Mouse (Mus musculus) central nervous system, embryonic 11.5 days (tissue): ENCODE data around the gene Tsnaxip1. TPM values are rescaled to one million over a fixed set of nuclear protein-coding genes. Genes with fewer than 3 reads are reported as not detected.

Experiments used
- polyA plus RNA-seq: library from polyadenylated mRNA; depleted of rRNA; stranded (reverse); fragments of >200 nt; gene quantifications from 2 replicates; pipeline ENCODE4 v1.2.3, GENCODE M21; 2012; rRNA removed

Gene Tsnaxip1
- 0.14 and 0.55 TPM in 2 replicates for polyA plus RNA-seq

DNA sequence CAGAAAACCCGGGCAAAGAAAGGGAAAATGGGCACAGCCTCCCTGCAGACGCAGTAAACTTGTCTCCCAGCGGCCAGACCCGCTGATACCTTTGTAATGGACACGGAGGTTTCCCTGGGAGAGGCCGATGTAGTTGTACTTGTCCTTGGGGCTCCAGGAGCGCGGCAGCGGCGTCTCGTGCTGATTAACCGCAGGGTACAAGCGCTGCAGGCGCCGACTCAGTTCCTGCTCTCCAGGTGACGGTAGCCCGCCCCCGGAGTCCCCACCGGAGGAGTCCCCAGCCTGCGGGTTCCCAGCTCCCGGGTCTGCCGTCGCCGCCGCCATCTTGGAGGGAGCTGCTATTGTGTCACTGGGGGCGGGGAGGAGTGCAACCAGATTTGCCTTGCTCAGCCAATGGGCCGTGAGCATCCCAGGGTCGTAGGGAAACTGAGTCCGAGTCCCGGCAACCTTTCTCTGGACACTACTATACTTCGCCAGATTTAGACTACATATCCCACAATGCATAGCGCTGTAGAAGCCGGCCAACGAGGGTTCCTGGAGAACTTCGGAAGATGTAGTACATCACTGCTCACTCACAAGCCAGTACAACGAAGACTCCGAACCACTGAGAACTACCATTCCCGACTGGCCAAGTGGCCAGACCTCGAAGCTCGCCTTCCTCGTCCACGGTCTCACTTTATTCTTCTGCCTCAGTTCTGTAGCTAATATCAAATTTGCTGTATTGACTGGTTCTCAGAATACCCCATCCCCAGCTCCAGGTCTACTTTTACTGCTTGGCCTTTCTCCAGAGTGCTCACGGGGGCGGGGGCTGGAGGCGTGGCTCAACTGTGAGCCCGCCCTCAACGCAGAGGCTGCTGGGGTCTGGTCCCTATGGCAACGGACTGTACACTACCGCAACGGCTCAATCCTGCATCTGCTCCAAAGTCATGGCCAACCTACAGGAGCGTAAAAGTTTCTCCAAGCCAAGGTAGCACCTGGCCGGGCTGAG, at the start of gene Tsnaxip1, which contains the start of gene Ranbp10:
Gene Tsnaxip1 (plus strand): TSS at position 871 of the 988 bp plus-strand sequence.
Gene Ranbp10 (minus strand): TSS at position 490 of the 988 bp plus-strand sequence.

DNA sequence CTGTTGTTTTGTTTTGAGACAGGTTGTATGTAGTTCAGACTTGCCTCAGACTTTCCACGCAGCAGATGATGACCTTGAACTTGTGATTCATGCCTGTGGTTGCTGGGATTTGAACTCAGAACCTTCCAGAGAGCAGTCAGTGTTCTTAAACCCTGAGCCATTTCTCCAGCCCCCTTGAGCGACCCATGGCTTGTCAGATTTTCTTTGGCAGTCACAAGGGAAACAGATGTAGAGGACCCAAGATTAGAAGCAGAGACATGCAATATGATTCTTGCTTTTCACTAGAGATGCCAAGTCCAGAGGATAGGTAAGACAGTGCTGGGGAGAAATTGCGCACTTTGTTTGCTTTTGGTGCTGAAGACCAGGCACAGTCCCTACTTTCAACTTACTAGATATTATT, 25.6 kb downstream of the Tsnaxip1 start, which contains the start of gene Cenpt:
Gene Cenpt (minus strand): TSS at position 101 of the 400 bp plus-strand sequence.

DNA sequence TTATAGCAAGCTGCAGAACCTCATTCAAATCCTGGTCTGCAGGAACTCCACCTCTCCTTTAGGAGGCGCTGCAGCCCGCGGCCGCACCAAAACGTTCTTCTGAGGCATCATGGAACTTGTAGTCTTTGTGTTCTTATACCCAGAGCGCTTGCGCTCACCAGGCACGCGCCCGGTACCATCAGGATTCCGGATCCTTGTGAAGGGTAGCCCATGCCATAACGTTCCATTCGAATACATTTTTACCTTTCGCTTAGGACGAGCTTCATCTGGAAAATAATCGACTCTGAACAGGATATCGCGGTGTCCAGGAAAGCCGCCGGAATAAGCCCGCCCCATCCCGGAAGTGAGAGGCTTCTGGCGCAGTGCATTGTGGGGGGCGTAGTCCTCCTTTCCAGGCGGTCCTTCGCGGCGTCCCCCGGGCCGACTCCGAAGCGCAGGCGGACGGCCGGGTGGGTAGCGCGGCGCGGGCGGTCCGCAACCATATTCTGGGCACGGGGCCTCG, 27.2 kb downstream of the Tsnaxip1 start, which contains the start of gene Thap11:
Gene Thap11 (plus strand): TSS at position 418 of the 502 bp plus-strand sequence.

DNA sequence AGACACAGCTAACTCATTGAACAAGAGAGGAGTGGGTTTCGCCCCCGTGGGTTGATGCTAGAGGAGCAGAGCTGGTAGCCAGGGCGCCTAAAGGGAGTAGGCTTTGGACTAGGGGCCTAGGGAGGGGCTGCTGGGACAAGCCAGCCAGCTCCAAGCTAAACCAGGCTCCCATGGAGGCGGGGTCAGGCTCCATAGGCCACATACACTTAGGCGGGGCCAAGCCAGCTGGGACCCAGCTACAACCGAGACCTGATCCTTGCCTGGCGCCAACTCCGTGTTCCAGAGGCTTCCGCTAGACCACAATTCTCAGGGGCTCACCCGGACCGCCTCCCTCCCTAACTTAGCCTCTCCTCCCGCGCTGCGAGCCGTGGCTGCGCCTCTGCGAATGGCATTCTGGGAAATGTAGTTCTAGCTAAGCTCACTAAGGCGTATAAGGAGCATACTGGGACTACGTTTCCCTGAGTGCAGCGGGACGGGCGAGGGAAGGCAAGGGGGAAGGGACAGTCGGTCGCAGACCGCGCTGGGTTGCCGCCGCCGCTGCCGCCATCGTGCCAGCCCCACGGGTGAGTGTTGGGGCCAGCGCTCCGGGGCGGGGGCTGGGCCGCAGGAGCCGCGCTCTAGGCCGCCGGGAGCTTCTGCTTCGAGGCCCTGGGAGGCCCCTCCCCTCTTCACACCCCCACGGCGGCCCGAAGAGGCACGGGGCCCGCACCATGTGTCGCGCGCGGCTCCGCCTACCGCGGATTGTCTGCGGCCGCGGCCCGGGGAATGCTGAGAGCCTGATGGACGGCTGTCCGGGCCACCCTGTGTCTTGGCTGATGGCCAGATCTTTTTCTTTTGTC, 32.8 kb downstream of the Tsnaxip1 start, which contains the start of gene Nutf2:
Gene Nutf2 (plus strand): TSS at position 438 of the 839 bp plus-strand sequence.

DNA sequence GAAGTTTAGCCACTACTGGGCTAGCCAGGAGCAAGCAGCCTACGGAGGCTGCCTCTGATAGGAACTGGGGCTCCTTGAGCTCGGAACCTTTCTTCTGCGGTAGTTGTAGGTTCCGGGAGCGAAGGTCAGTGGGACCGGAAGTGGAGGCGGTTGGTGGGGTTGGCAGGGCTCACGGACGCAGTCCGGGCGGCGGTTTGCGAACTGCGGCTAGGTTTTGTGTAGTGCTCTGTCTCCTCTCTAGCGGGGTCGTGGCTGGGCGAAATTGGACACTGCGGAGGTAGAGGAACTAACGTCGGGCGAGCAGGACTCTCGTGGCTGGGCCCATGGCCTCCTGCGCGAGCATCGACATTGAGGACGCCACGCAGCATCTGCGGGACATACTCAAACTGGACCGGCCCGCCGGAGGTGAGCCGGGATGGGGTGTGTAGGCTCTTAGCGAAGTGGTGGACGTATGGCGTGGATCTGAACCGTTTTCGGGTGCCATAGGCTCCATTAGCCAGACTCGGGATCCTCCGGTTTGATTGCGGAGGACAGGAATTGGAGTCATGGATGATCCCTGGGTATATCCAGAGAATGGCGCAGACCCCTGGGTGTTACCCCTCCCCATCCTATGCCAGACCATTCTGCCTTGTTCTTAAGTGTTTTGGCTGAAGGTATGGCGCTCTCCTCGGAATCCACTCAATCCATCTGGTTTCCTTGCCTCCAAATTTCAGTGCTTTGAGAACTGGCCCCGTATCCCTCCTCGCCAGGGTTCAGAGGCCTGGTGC, 53.4 kb downstream of the Tsnaxip1 start, which contains the start of gene Edc4:
Gene Edc4 (plus strand): TSS at position 128 of the 767 bp plus-strand sequence.

DNA sequence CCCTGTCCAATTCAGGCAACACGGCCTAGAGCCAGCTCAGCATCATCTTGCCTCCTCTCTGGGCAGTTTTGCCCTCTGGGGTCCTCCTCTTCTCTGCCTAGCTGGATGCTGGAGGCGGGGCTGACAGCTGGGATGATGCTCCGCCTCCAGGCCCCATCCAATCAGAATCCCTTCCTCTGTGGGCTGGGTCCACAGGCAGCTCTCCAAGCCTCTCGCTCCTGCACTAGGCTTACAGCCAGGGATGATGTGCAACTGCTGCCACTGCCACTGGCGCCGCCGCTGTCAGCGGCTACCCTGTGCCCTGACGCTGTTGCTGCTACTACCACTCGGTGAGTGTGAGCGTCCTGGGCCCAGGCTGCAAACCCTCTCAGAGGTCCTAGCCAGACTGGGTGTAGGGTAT, 65.8 kb downstream of the Tsnaxip1 start, which contains the start of gene Nrn1l:
Gene Nrn1l (plus strand): TSS at position 229 of the 400 bp plus-strand sequence.

Other genes starting within 250 kb of the Tsnaxip1 start
- gene Ripor1, start 222.5 kb upstream of the Tsnaxip1 start, polyA plus RNA-seq, result 12.4 and 17.6 TPM in 2 replicates
- gene Ctcf, start 191.2 kb upstream of the Tsnaxip1 start, polyA plus RNA-seq, result 66.2 and 134 TPM in 2 replicates
- 0.31 and 0.57 TPM in 2 replicates for gene Agrp, start 190.3 kb upstream of the Tsnaxip1 start, polyA plus RNA-seq
- gene Carmil2, start 141.5 kb upstream of the Tsnaxip1 start, polyA plus RNA-seq, result 4.8 and 6.2 TPM in 2 replicates
- 29.8 and 41.5 TPM in 2 replicates for gene Acd, start 126.6 kb upstream of the Tsnaxip1 start, polyA plus RNA-seq
- 18.5 and 21.5 TPM in 2 replicates for gene Pard6a, start 126.6 kb upstream of the Tsnaxip1 start, polyA plus RNA-seq
- gene 4933405L10Rik, start 120.1 kb upstream of the Tsnaxip1 start, polyA plus RNA-seq, result 0.07 and 0.22 TPM in 2 replicates
- 44.8 and 45.6 TPM in 2 replicates for gene Enkd1, start 119.5 kb upstream of the Tsnaxip1 start, polyA plus RNA-seq
- 23.5 and 50.7 TPM in 2 replicates for gene Gfod2, start 69.1 kb upstream of the Tsnaxip1 start, polyA plus RNA-seq
- 29.6 and 36.9 TPM in 2 replicates for gene Ranbp10, start 381 bp upstream of the Tsnaxip1 start, polyA plus RNA-seq
- gene Cenpt, start 25.5 kb downstream of the Tsnaxip1 start, polyA plus RNA-seq, result 68.4 and 87.0 TPM in 2 replicates
- gene Thap11, start 27.4 kb downstream of the Tsnaxip1 start, polyA plus RNA-seq, result 63.7 and 70.3 TPM in 2 replicates
- gene Nutf2, start 32.8 kb downstream of the Tsnaxip1 start, polyA plus RNA-seq, result 199 and 370 TPM in 2 replicates
- gene Edc4, start 53.1 kb downstream of the Tsnaxip1 start, polyA plus RNA-seq, result 45.7 and 71.5 TPM in 2 replicates
- 0.68 and 1.7 TPM in 2 replicates for gene Nrn1l, start 65.8 kb downstream of the Tsnaxip1 start, polyA plus RNA-seq
- gene Pskh1, start 72.7 kb downstream of the Tsnaxip1 start, polyA plus RNA-seq, result 18.8 and 37.9 TPM in 2 replicates
- 4.3 and 4.7 TPM in 2 replicates for gene Ctrl, start 106.1 kb downstream of the Tsnaxip1 start, polyA plus RNA-seq
- gene Psmb10, start 110.7 kb downstream of the Tsnaxip1 start, polyA plus RNA-seq, result 31.9 and 69.0 TPM in 2 replicates
- gene Lcat, start 115.7 kb downstream of the Tsnaxip1 start, polyA plus RNA-seq, result 2.9 and 5.5 TPM in 2 replicates
- gene Slc12a4, start 138.4 kb downstream of the Tsnaxip1 start, polyA plus RNA-seq, result 16.1 and 33.0 TPM in 2 replicates
- not detected in 2 replicates for gene Dpep3, start 151.7 kb downstream of the Tsnaxip1 start, polyA plus RNA-seq
- gene Dus2, start 163.6 kb downstream of the Tsnaxip1 start, polyA plus RNA-seq, result 16.8 and 20.7 TPM in 2 replicates
- gene Dpep2nb, start 178.2 kb downstream of the Tsnaxip1 start, polyA plus RNA-seq, result not detected in 2 replicates
- gene Ddx28, start 184.2 kb downstream of the Tsnaxip1 start, polyA plus RNA-seq, result 11.4 and 12.7 TPM in 2 replicates
- 12.8 and 27.0 TPM in 2 replicates for gene Nfatc3, start 231.1 kb downstream of the Tsnaxip1 start, polyA plus RNA-seq